Mouse (Mus musculus) olfactory bulb, adult 2 months (tissue): Measurements from ENCODE around the gene Sh3rf3.

Experiments used
- CTCF ChIP-seq: fragments of 200-500 bp; IDR thresholded peaks from 2 replicates; pipeline ENCODE4 v1.5.1; 2012; ENCODE audit warnings: low read depth, mild to moderate bottlenecking, low read length, moderate library complexity; ENCODE audit not compliant: insufficient read depth
- POLR2A ChIP-seq: fragments of 200-500 bp; IDR thresholded peaks from 2 replicates; pipeline ENCODE4 v1.6.1; 2012; ENCODE audit warnings: mild to moderate bottlenecking, low read depth, low read length, moderate library complexity; ENCODE audit not compliant: insufficient read depth

DNA sequence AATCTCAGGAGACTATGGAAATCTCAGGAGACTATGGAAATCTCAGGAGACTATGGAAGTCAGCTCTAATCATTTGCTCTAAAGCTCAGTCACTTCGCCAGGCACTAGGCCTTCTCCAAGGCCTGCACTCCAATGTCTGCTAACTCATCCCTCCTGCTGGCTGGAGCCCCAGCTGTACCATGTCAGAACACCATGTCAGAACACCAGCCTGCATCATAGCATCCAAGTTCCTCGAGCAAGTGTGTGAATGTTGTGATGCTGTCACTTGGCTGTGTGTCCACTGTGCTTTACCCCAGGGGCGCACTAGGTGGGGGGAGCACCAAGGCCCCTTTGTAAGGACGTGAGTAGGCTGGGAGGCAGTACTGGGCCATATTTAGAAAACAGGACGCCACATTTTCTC, 304.4 kb downstream of the Sh3rf3 start:
- TF ChIP-seq POLR2A: no peak
- no peak for TF ChIP-seq CTCF
